Mouse (Mus musculus): ENCODE measurements around the gene Lrrc28. TPM values are rescaled to one million over a fixed set of nuclear protein-coding genes. Genes with fewer than 3 reads are reported as not detected.

Gene Lrrc28
- total RNA-seq, 2 experiments from 2014 or later = 17.1 to 18.8 TPM

- DNase-seq (ENCODE audit: low spot score in 2 of 2) = no peak
These were observed 47.0 kb downstream of the Lrrc28 start for GRCm38 (mm10) chr7:67598050-67598449.

- DNase-seq (ENCODE audit: low spot score in 2 of 2) = no peak
These were observed 48.1 kb downstream of the Lrrc28 start for GRCm38 (mm10) chr7:67596961-67597360.

- DNase-seq (ENCODE audit: low spot score in 2 of 2) = no peak
These were observed 48.7 kb downstream of the Lrrc28 start for GRCm38 (mm10) chr7:67596322-67596721.

GRCm38 (mm10) chr7:67593902-67594301 lies 51.2 kb downstream of the Lrrc28 start:
- no peak for DNase-seq (ENCODE audit: low spot score in 2 of 2)

- no peak for DNase-seq (ENCODE audit: low spot score in 2 of 2)
These were observed 52.4 kb downstream of the Lrrc28 start for GRCm38 (mm10) chr7:67592670-67593069.

- no peak for DNase-seq (ENCODE audit: low spot score in 2 of 2)
These were observed 56.3 kb downstream of the Lrrc28 start for GRCm38 (mm10) chr7:67588743-67589142.

GRCm38 (mm10) chr7:67586479-67586878 lies 58.6 kb downstream of the Lrrc28 start:
- no peak for DNase-seq (ENCODE audit: low spot score in 2 of 2)

GRCm38 (mm10) chr7:67583852-67584251 lies 61.2 kb downstream of the Lrrc28 start:
- no peak for DNase-seq (ENCODE audit: low spot score in 2 of 2)

GRCm38 (mm10) chr7:67578783-67579482 lies 66.1 kb downstream of the Lrrc28 start:
- DNase-seq (ENCODE audit: low spot score in 2 of 2) = no peak

GRCm38 (mm10) chr7:67578044-67578443 lies 67.0 kb downstream of the Lrrc28 start:
- no peak for DNase-seq (ENCODE audit: low spot score in 2 of 2)

- no peak for DNase-seq (ENCODE audit: low spot score in 2 of 2)
These were observed 78.4 kb downstream of the Lrrc28 start for GRCm38 (mm10) chr7:67566510-67567237.

GRCm38 (mm10) chr7:67565132-67565531 lies 79.9 kb downstream of the Lrrc28 start:
- DNase-seq (ENCODE audit: low spot score in 2 of 2) = no peak

- no peak for DNase-seq (ENCODE audit: low spot score in 2 of 2)
These were observed 82.9 kb downstream of the Lrrc28 start for GRCm38 (mm10) chr7:67562176-67562575.

- no peak for DNase-seq (ENCODE audit: low spot score in 2 of 2)
These were observed 85.6 kb downstream of the Lrrc28 start for GRCm38 (mm10) chr7:67559486-67559885.

GRCm38 (mm10) chr7:67558230-67558629 lies 86.8 kb downstream of the Lrrc28 start:
- no peak for DNase-seq (ENCODE audit: low spot score in 2 of 2)

- no peak for DNase-seq (ENCODE audit: low spot score in 2 of 2)
These were observed 90.2 kb downstream of the Lrrc28 start for GRCm38 (mm10) chr7:67554863-67555262.

GRCm38 (mm10) chr7:67551242-67551641 lies 93.8 kb downstream of the Lrrc28 start:
- DNase-seq (ENCODE audit: low spot score in 2 of 2) = no peak

GRCm38 (mm10) chr7:67549073-67549561 lies 96.0 kb downstream of the Lrrc28 start:
- DNase-seq (ENCODE audit: low spot score in 2 of 2) = peak in 1 of 2 experiments; percentile 51

- no peak for DNase-seq (ENCODE audit: low spot score in 2 of 2)
These were observed 96.4 kb downstream of the Lrrc28 start for GRCm38 (mm10) chr7:67548599-67549041.

- DNase-seq (ENCODE audit: low spot score in 2 of 2) = no peak
These were observed 98.8 kb downstream of the Lrrc28 start for GRCm38 (mm10) chr7:67546282-67546681.

- no peak for DNase-seq (ENCODE audit: low spot score in 2 of 2)
These were observed 100.5 kb downstream of the Lrrc28 start for GRCm38 (mm10) chr7:67544586-67544985.

- no peak for DNase-seq (ENCODE audit: low spot score in 2 of 2)
These were observed 101.4 kb downstream of the Lrrc28 start for GRCm38 (mm10) chr7:67543641-67544040.

Data from adrenal gland, postnatal 4 days (tissue).